Mouse (Mus musculus) liver, postnatal 0 days (tissue): ENCODE results near the gene Zfp120. TPM values are rescaled to one million over a fixed set of nuclear protein-coding genes. Genes with fewer than 3 reads are reported as not detected.
"Not testable (repeated sequence)": the region's sequence is repeated elsewhere in the genome, so short reads cannot be mapped to it uniquely, and the experiment has no call there.

Experiments
- ATAC-seq: fragments of 200-750 bp; cut with Nextera tagmentation; 2 replicates; pipeline ENCODE4 v1.8.0; 2017; ENCODE audit warnings: mild to moderate bottlenecking, moderate library complexity
- DNase-seq: peaks from one replicate; pipeline ENCODE4 v3.0.0-alpha.2; 2016
- H3K27ac ChIP-seq: fragments of 300-500 bp; sonication (generic); 2 replicates; pipeline ENCODE4 v1.5.1; 2014; ENCODE audit warnings: antibody characterized with exemption, moderate library complexity, mild to moderate bottlenecking, low read depth
- H3K27me3 ChIP-seq: fragments of 300-500 bp; sonication (generic); 2 replicates; pipeline ENCODE4 v1.6.1; 2014; ENCODE audit warnings: low read length, control low read depth, mixed read lengths; ENCODE audit not compliant: insufficient read depth
- H3K36me3 ChIP-seq: fragments of 300-500 bp; sonication (generic); replicated peaks from 2 replicates; pipeline ENCODE4 v1.6.1; 2014; ENCODE audit warnings: mild to moderate bottlenecking, control low read depth, low read length, moderate library complexity, mixed read lengths; ENCODE audit not compliant: insufficient read depth
- H3K4me1 ChIP-seq: fragments of 300-500 bp; sonication (generic); 2 replicates; pipeline ENCODE4 v1.6.1; 2014; ENCODE audit warnings: antibody characterized with exemption, mild to moderate bottlenecking, control low read depth; ENCODE audit not compliant: insufficient read depth
- H3K4me2 ChIP-seq: fragments of 300-500 bp; sonication (generic); 2 replicates; pipeline ENCODE4 v1.6.1; 2014; ENCODE audit warnings: low read depth, mild to moderate bottlenecking, low read length, moderate library complexity, mixed read lengths
- H3K4me3 ChIP-seq: fragments of 300-500 bp; sonication (generic); 2 replicates; pipeline ENCODE4 v1.5.1; 2014; ENCODE audit warnings: low read depth, low read length
- H3K9ac ChIP-seq: fragments of 300-500 bp; sonication (generic); replicated peaks from 2 replicates; pipeline ENCODE4 v1.6.1; 2014; ENCODE audit warnings: mild to moderate bottlenecking, moderate library complexity
- H3K9me3 ChIP-seq: fragments of 300-500 bp; sonication (generic); 2 replicates; pipeline ENCODE4 v1.6.1; 2016; ENCODE audit warnings: mild to moderate bottlenecking, control low read depth, low read length, mixed read lengths
- CTCF ChIP-seq: sonication (generic); IDR thresholded peaks from 2 replicates; pipeline ENCODE4 v1.5.1; 2016; ENCODE audit warnings: antibody characterized with exemption, low read depth
- EP300 ChIP-seq: IDR thresholded peaks from 2 replicates; pipeline ENCODE4 v1.6.1; 2016; ENCODE audit warnings: antibody characterized with exemption, low read depth, mild to moderate bottlenecking
- WGBS: fragments of 180-500 bp; shearing (Covaris S2); extraction: QIAGEN DNeasy Blood & Tissue Kit; methylation state at CpG from one replicate; pipeline ENCODE4 v1.1.7; 2014; ENCODE audit not compliant: insufficient replicate concordance; 5-methylcytosine and 5-hydroxymethylcytosine counted together
- polyA plus RNA-seq: library from polyadenylated mRNA; unstranded; fragments of >200 nt; fragmentation: Nextera tagmentation; extraction: Ambion mirVana; gene quantifications from 2 replicates; pipeline ENCODE4 v1.2.1, GENCODE M21; 2015

Gene Zfp120
- polyA plus RNA-seq: 2.7 and 3.7 TPM in 2 replicates

GRCm38 (mm10) chr2:150136435-150136897, at the start of gene Zfp120:
Gene Zfp120 (minus strand): TSS chr2:150136708.
- TF ChIP-seq EP300 (no peak), CTCF (0 out of 2 replicates have a peak, but pooled peaks have one; percentile 6)
- Histone ChIP-seq H3K4me2 (peak within 1 kb of the TSS; percentile 73), H3K4me1 (peaks cover 8% of the 10 kb centered on the region), H3K36me3 (no peaks in the 10 kb centered on the region), H3K9me3 (no peaks in the 10 kb centered on the region), H3K27ac (peak within 1 kb of the TSS; percentile 79), H3K27me3 (no peaks in the 10 kb centered on the region), H3K4me3 (peak within 1 kb of the TSS; percentile 72), H3K9ac (peak within 1 kb of the TSS; percentile 84)
- peak; percentile 99 for ATAC-seq
- under 1% methylated on average over 13 of the region's 13 CpGs for WGBS
- peak; percentile 85 for DNase-seq

- H3K36me3 ChIP-seq, H3K27ac ChIP-seq, H3K27me3 ChIP-seq, H3K9ac ChIP-seq, H3K4me3 ChIP-seq, DNase-seq, H3K9me3 ChIP-seq, H3K4me1 ChIP-seq, H3K4me2 ChIP-seq: not testable (repeated sequence)
- 0 out of 2 replicates have a peak, but pooled peaks have one; percentile 15 for ATAC-seq
- 64% methylated on average over 7 of the region's 7 CpGs for WGBS
Measured at GRCm38 (mm10) chr2:150181570-150181999, 45.1 kb upstream of the Zfp120 start, which contains the start of gene Gm14139. Gene Gm14139 (plus strand): TSS chr2:150181755.

GRCm38 (mm10) chr2:150181046-150181445, 44.5 kb upstream of the Zfp120 start:
- not testable (repeated sequence) for H3K4me3 ChIP-seq, H3K9ac ChIP-seq, H3K9me3 ChIP-seq, H3K27ac ChIP-seq, H3K4me2 ChIP-seq, DNase-seq, H3K27me3 ChIP-seq, H3K4me1 ChIP-seq, H3K36me3 ChIP-seq, ATAC-seq

GRCm38 (mm10) chr2:150179579-150179978, 43.1 kb upstream of the Zfp120 start, which contains the start of gene Gm10770:
Gene Gm10770 (minus strand): TSS chr2:150179679.
- not testable (repeated sequence) for ATAC-seq
- WGBS: 59% methylated on average over 4 of the region's 4 CpGs

GRCm38 (mm10) chr2:150173833-150174232, 37.3 kb upstream of the Zfp120 start:
- DNase-seq (no peak), ATAC-seq (no peak)
- Histone ChIP-seq H3K27me3 (no peaks in the 10 kb centered on the region), H3K4me1 (no peaks in the 10 kb centered on the region), H3K9me3 (0 out of 2 replicates have a peak, but pooled peaks cover 2% of the 10 kb centered on the region), H3K4me2 (no peak overlapping the region), H3K27ac (no peak overlapping the region), H3K9ac (no peak overlapping the region), H3K4me3 (no peak overlapping the region), H3K36me3 (no peaks in the 10 kb centered on the region)
- TF ChIP-seq EP300: no peak
- no peak for TF ChIP-seq CTCF

More at GRCm38 (mm10) chr2:150179579-150179978, 43.1 kb upstream of the Zfp120 start, which contains the start of gene Gm10770:
- not testable (repeated sequence) for H3K4me1 ChIP-seq, H3K4me3 ChIP-seq, H3K27ac ChIP-seq, DNase-seq, H3K9ac ChIP-seq, H3K27me3 ChIP-seq, H3K9me3 ChIP-seq, H3K36me3 ChIP-seq, H3K4me2 ChIP-seq

- Histone ChIP-seq H3K9me3 (no peaks in the 10 kb centered on the region), H3K36me3 (no peaks in the 10 kb centered on the region), H3K4me2 (no peak overlapping the region), H3K4me1 (no peaks in the 10 kb centered on the region), H3K27me3 (no peaks in the 10 kb centered on the region), H3K9ac (no peak overlapping the region), H3K27ac (no peak overlapping the region), H3K4me3 (no peak overlapping the region)
- no peak for ATAC-seq
- no peak for TF ChIP-seq EP300
- no peak for TF ChIP-seq CTCF
- DNase-seq: no peak
Measured at GRCm38 (mm10) chr2:150166703-150167102, 30.2 kb upstream of the Zfp120 start.

GRCm38 (mm10) chr2:150132773-150133172, 3.7 kb downstream of the Zfp120 start:
- DNase-seq (no peak), ATAC-seq (no peak)
- H3K4me3 ChIP-seq: no peak overlapping the region
- H3K4me2 ChIP-seq: no peak overlapping the region
- no peaks in the 10 kb centered on the region for H3K27me3 ChIP-seq
- no peak overlapping the region for H3K27ac ChIP-seq
- 0 out of 2 replicates have a peak, but pooled peaks cover 6% of the 10 kb centered on the region for H3K9me3 ChIP-seq
- H3K36me3 ChIP-seq: no peaks in the 10 kb centered on the region; the same call in 1 of the 2 replicates
- TF ChIP-seq EP300 (no peak), CTCF (no peak)
- WGBS: 75% methylated on average over 2 of the region's 2 CpGs
- H3K9ac ChIP-seq: no peak overlapping the region
- peaks cover 8% of the 10 kb centered on the region for H3K4me1 ChIP-seq

- ATAC-seq, H3K27me3 ChIP-seq, H3K4me2 ChIP-seq, H3K9me3 ChIP-seq, H3K4me1 ChIP-seq, H3K9ac ChIP-seq, DNase-seq, H3K36me3 ChIP-seq, H3K4me3 ChIP-seq, H3K27ac ChIP-seq: not testable (repeated sequence)
- WGBS: 22% methylated on average over 1 of the region's 1 CpGs
Measured at GRCm38 (mm10) chr2:150132002-150132401, 4.5 kb downstream of the Zfp120 start.
